Mouse (Mus musculus): ENCODE data around the gene Cyp2c55. TPM values are rescaled to one million over a fixed set of nuclear protein-coding genes. Genes with fewer than 3 reads are reported as not detected.

Gene Cyp2c55
- polyA plus RNA-seq, 1 experiment from 2014 or later = not detected

GRCm38 (mm10) chr19:39057928-39058327 lies 51.1 kb downstream of the Cyp2c55 start:
- H3K4me3 ChIP-seq (ENCODE audit: low read depth, low read length) = no peak overlapping the region
- no peaks in the 10 kb centered on the region for H3K9me3 ChIP-seq (ENCODE audit: control insufficient read depth, low read length)
- H3K4me2 ChIP-seq (ENCODE audit: low read depth, low read length, severe bottlenecking) = no peak overlapping the region
- no peaks in the 10 kb centered on the region for H3K27me3 ChIP-seq (ENCODE audit: control insufficient read depth, insufficient read depth, low read length)
- ATAC-seq (replicated peaks; ENCODE audit: low FRiP score) (no peak), DNase-seq (ENCODE audit: low spot score) (no peak)
- H3K36me3 ChIP-seq (ENCODE audit: control insufficient read depth, insufficient read depth, low read length) = no peaks in the 10 kb centered on the region
- 90% methylated on average over 1 of the region's 1 CpGs for WGBS
- H3K4me1 ChIP-seq (replicated peaks; ENCODE audit: control insufficient read depth, insufficient read depth, low read length) = no peaks in the 10 kb centered on the region
- no peak overlapping the region for H3K27ac ChIP-seq (ENCODE audit: low read depth, low read length)
- no peak overlapping the region for H3K9ac ChIP-seq (ENCODE audit: low read length)

GRCm38 (mm10) chr19:39060719-39061118 lies 53.9 kb downstream of the Cyp2c55 start, which contains the start of gene Cyp2c65:
Gene Cyp2c65, plus strand, starts transcription at chr19:39061015.
- no peak for DNase-seq (ENCODE audit: low spot score)
- no peaks in the 10 kb centered on the region for H3K4me1 ChIP-seq (replicated peaks; ENCODE audit: control insufficient read depth, insufficient read depth, low read length)
- no peak within 1 kb of the TSS for H3K27ac ChIP-seq (ENCODE audit: low read depth, low read length)
- no peak within 1 kb of the TSS for H3K9ac ChIP-seq (ENCODE audit: low read length)
- no peaks in the 10 kb centered on the region; the same call in 1 of the 2 replicates for H3K9me3 ChIP-seq (ENCODE audit: control insufficient read depth, low read length)
- H3K36me3 ChIP-seq (ENCODE audit: control insufficient read depth, insufficient read depth, low read length) = no peaks in the 10 kb centered on the region
- no peak for ATAC-seq (replicated peaks; ENCODE audit: low FRiP score)
- no peaks in the 10 kb centered on the region for H3K27me3 ChIP-seq (ENCODE audit: control insufficient read depth, insufficient read depth, low read length)
- no peak within 1 kb of the TSS for H3K4me3 ChIP-seq (ENCODE audit: low read depth, low read length)
- no peak within 1 kb of the TSS for H3K4me2 ChIP-seq (ENCODE audit: low read depth, low read length, severe bottlenecking)
- 74% methylated on average over 2 of the region's 2 CpGs for WGBS

Small RNAs within 50 kb of the gene (microRNA-seq; reads per million reads assigned to microRNA genes)
- not detected for gene Gm23800 (ENCODE audit: insufficient number of aligned reads)

Other genes with a start within 250 kb of the Cyp2c55 start
- gene Noc3l, start 187.8 kb upstream of the Cyp2c55 start, polyA plus RNA-seq (2014; fragmentation: Nextera tagmentation; extraction: Ambion mirVana) = 11.9 and 13.5 TPM in 2 replicates
- gene Tbc1d12, start 170.4 kb upstream of the Cyp2c55 start, polyA plus RNA-seq (2014; fragmentation: Nextera tagmentation; extraction: Ambion mirVana) = 3.2 and 4.0 TPM in 2 replicates
- 99.7 and 109 TPM in 2 replicates for gene Hells, start 76.1 kb upstream of the Cyp2c55 start, polyA plus RNA-seq (2014; fragmentation: Nextera tagmentation; extraction: Ambion mirVana)
- gene Cyp2c65, start 54.0 kb downstream of the Cyp2c55 start, polyA plus RNA-seq (2014; fragmentation: Nextera tagmentation; extraction: Ambion mirVana) = not detected in 2 replicates
- not detected in 2 replicates for gene Cyp2c66, start 106.9 kb downstream of the Cyp2c55 start, polyA plus RNA-seq (2014; fragmentation: Nextera tagmentation; extraction: Ambion mirVana)